Mouse (Mus musculus) spleen, embryonic (tissue): ENCODE data around the gene Clmp.

ENCODE experiments used
- CTCF ChIA-PET: fragments of 350-600 bp; sonication (Branson Sonifier 250); formaldehyde crosslinking; loops from one replicate; lab custom pipeline; 2022; lab: Charles Lee

The Clmp gene

DNA sequence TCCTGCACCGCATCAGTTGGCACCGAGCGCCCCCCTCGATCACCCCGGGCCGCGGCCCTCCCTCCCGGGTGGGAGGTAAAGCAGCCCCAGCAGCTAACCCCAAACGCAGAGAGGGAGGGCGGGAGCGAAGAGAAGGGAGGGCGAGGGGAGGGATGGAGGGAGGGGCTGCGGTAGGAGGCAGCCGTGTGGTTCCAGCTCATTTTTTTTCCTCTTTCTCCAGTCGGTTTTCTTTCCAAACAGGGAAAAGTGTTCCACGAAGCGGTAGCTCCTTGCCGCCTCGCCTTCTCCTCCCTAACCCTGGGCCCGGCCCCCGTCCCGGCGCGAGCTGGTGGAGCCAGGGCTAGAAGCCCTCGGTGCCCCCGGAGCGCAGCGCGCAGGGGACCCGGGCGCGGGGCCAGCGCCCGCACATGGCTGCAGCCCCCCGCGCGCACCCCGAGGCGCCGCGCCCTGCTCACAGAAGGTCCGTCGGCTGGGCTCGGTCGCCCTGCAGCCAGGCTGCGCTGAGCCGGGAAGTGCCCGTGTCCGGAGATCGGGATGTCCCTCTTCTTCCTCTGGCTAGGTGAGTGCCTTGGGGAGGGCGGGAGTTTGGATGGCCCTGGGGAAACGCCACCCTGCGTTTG lies at the start of gene Clmp:
Clmp (plus strand) TSS at position 162 of the 620 bp plus-strand sequence.
- CTCF ChIA-PET, result interaction anchor here (0.7 kb wide), 1 partner anchor 69 kb away, joined by 5 read pairs; no protein-coding TSS in a partner anchor

DNA sequence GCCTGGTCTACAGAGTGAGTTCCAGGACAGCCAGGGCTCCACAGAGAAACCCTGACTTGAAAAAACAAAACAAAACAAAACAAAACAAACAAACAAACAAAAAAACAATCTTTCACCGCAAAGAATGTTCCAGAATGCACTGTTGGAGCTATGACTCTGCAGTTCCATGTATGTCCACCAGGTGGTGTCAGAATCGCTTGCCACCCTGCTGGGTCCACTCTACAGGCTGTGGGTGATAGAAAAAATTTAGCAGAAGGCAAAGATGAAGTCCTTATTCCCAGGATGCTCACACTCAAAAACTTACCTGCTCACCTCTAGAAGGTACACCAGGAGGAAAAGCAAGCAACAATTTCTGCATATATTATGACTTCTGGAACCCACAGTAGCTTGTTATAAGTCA lies 49.7 kb upstream of the Clmp start:
- CTCF ChIA-PET, result interaction anchor here (0.6 to 1.9 kb wide), 6 partner anchors 15 to 121 kb away, joined by 3 to 6 read pairs (median 3); no protein-coding TSS in a partner anchor

DNA sequence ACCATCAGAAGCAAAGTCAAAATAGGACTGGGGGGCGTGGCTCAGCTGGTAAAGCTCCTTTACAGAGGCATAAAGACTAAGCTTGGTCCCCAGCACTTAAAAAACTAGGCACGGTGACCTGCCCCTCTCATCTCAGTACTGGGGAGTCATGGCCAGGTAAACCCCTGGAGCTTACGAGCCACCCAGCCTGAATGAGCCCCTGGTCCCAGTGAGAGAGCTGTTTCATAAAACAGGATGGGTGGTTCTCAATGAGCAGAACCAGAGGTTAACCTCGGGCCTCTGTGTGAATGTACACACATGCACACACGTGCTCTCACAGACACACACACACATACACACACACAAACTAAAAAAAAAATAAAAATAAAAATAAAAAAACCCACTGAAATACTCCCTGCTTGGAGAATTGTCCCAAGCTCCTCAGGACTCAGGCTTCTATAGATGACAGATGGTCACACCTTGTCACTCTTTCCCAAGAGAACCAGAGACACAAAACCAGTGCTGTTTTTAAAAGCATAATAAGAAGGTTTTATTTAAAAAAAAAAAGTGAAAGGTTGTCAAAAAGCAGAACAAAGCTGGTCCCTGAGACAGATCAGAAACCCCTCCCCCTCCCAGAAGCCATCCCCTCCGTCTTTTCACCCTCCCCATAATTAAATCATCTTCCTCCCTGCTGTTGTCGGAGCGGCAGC lies 47.9 kb upstream of the Clmp start:
- CTCF ChIA-PET, result interaction anchor here (0.7 kb wide), 2 partner anchors 112 to 120 kb away, joined by 3 to 6 read pairs; no protein-coding TSS in a partner anchor

DNA sequence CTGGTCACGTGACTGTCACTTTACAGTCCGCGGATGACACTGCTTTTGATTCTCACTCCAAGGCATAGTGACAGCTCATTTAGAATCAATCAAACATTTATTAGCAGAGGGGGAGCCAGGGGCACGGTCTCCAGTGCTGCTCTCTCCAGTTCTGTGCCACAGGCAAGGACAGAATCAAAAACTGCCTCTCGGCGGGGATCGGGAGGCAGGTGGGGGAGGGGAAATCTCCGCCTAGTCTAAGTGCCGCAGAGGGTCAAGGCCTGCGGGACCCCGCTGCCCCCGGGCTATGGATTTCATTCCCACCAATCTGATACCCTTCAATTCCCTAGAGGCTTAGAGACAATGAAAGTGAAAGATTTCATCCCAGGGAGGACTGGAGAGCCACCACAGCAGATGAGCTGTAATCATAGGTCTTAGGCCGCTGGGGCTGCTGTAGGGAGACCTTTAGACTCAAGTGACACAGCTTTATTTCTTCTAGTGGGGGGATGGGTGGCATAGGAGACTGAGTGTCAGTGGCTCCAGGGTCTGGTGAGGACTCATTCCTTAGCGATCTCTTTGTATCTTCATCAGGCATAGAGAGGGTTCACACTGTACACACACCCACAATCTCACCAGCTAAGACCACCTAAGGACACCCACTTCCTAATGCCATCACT lies 47.2 kb upstream of the Clmp start:
- CTCF ChIA-PET, result interaction anchor here (0.7 kb wide), 1 partner anchor 112 kb away, joined by 3 read pairs; no protein-coding TSS in a partner anchor

DNA sequence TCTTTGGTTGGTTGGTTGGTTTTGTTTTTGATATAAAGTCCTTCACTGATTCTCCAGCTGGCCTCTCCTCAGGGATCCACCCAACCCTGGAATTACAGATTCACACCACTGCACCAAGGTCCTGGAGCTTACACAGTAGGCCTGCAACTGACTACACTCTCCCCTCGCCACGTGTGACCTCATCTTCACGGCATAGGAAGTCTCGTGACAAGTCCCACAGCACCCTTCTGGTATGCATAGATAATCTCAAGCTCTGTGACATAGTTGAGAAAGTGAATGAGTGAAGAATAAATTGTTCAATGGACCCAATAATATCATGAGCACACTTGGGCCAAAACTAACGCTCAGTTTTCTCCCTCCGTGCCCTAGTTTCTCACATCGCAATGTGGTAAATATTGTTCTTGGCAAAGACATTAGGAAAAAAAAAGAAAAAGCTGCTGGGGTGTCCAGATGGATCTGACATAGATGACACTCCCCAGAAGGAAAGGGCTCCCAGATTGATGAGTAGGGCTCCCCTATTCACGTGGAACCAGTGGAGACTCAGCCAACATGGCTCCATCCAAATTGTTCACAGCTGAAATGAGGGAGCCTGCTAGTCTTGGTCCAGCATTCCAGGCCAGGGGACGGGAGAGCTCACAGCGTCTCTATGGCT lies 46.1 kb upstream of the Clmp start:
- CTCF ChIA-PET, result interaction anchor here (0.6 kb wide), 1 partner anchor 98 kb away, joined by 12 read pairs; no protein-coding TSS in a partner anchor

DNA sequence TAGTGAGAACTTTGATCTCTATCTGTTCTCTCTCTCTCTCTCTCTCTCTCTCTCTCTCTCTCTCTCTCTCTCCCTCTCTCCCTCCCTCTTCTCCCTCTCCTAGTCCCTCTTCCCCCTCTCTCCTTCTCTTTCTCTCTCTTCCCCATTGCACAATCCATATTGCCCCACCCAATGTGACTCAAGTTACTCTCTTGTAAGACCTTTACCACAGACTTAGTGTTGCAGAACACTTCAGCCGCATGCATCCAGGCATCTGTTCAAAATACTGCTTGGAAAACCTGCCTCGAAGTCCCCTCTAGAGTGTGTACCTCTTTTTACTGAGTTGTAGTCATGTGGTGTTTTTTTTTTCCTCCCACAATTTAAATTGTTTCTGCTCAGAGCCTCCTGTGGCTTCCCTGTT lies 44.4 kb upstream of the Clmp start:
- CTCF ChIA-PET, result no interaction called here

DNA sequence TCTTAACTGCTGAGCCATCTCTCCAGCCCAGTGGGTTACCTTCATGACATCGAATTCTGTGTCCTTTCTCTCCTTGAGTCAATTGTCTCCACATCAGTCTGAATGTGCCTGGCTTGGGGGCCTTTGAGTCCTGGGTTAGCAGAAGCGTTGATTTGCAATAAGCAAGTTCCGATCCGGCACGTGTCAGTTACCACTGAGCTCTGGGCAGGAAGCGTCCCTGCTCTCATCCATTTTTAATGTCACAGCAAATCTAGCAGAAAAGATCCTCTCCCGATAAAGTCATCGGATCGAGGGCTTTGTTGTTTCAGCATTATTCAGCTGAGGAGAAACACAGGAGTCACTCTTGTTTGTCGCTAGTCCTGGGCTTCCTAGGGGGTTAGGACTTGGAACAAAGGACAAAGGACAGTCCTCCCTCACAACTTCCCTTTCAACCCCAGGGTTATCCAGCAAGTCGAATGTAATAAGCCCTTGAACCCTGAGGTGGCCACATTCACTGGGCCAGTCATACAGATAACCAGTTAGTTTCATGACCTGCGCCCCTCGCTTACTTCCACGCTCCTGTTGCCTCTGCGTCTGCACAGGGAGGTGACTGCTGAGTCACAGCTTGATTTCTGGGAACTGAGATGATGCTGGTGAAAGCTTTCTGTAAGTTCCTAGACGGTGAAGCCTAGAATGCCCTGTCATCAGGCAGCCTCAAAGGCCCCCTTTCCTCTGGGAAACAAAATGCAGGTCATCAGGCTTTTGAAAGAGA lies 43.1 kb upstream of the Clmp start:
- CTCF ChIA-PET, result no interaction called here

DNA sequence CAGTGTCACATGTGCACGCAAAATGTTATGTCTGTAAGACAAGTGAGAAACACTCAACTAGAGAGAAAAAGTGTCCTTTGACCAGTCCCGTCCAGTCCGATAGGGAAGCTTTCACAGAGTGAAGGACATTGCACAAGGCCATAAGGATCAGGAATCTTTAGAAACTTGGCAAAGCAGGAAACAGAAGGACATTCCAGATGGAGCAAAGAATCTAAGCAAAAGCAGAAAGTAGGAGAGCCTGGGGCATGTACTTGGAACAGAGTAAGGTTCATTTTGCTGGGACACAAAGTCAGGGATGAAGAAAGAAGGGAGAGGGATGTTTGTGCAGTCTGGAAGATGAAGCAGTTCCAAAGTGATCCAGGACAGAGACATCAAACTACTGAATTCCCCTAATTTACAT lies 36.3 kb upstream of the Clmp start:
- CTCF ChIA-PET, result no interaction called here

DNA sequence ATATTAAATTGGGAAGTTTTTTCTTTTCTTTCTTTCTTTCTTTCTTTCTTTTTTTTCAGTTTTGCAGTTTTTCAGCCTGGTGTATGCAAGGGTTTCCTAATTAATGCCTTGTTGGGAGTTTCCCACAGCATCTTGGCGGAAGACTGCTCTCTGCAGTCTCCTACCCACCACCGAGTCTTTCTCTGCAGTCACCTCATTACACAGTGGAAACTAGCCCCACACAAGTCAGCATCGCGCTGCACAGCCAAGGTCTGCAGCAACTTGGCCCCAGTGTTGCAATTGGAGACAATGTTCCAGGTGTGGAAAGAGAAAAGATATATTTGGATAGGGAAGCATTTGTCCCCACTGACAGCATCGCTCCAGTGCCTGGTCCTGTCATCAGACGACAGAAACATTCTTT lies 35.8 kb upstream of the Clmp start:
- CTCF ChIA-PET, result no interaction called here

DNA sequence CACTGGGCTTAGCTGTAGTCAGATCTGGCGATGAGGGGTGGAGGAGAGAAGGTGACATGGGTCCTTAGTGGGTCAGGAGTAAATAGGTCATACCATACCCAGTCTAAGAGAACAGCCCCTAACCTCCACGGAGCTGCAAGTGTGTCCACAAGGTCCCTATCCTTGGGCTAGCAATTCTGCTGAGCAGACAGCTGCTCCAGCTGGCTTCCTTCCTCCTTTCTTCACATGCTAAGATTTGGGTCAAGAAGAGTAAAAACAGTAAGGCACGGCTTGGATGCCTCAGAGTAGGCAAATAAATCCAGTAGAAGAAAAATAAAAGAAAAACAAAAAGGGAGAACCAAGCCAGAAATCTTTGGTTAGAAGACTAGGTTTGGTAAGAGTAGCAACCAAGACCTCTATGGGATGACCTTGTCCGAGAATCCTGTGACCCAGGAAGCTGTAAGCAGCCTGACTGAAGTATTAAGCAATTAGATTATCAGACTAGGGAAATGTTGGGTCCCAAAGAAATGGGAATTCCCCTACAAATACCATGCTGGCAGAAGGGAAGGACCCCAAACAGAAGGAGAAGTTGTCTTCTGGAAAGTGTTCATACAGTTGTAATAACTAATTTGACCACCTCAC lies 34.4 kb upstream of the Clmp start:
- CTCF ChIA-PET, result no interaction called here

DNA sequence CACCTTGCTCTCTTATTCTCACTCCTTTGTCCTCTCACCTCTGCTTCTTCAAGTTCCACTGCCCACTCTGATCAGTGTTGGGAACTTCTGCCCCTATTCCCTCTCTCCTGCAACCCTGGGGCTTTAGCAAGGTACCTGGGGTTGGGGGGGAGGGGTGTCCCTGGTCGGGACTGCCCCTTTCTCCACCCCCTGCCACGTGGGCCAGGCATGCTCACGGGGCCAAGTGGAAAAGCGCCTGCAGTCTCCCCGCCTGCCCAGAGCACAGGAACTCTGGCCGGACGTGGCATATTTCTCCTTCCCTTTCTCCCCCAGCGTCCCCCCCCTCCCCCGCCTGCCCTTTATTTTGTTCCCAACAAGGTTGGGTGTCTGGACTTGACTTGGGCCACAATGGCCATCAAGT lies 33.0 kb upstream of the Clmp start:
- CTCF ChIA-PET, result no interaction called here

DNA sequence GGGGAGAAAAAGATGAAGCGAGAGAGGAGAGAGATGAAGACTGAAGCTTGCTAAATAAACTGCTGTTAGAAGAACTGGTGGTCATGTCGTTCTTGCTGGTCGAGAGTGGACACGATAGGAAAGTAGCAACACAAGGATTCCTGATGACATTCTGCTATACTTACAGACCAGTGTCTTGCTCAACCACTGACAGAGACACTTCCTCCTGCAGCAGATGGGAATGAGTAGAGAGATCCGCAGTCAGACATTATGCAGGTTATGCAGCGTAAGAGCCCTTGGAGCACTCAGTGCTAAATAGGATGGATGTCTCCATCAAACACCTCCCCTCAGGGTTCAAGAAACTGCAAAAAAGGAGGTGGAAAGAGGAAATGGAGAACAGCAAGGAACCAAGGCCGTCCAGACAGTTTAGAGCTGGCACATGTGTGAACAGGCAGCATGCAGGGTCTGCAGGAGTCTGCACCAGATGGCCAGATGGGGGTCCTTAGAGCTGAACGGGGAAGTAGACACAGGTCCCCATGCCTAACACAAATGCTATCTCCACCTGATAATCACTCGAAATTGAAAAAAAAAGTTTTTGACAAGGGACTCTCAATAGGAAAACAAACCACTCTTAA lies 19.5 kb upstream of the Clmp start:
- CTCF ChIA-PET, result interaction anchor here (0.5 kb wide), 1 partner anchor 30 kb away, joined by 3 read pairs; no protein-coding TSS in a partner anchor

DNA sequence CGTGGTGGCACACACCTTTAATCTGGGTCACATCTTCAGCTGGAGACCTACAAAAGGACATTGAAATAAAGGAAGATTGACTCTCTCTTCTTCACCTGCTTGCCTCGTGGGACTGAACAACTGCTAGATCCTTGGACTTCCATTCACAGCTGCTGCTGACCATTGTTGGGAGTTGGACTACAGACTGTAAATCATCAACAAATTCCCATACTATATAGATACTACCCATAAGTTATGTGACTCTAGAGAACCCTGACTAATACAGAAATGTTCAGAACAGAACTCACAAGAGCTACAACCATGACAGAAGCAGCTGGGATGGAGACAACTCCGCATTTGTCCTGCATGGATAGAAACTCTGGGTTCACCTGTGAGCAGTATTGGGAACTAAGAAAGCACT lies 15.4 kb upstream of the Clmp start, which contains the start of gene Gm21915:
Gm21915 (plus strand) TSS at position 301 of the 400 bp plus-strand sequence.
- CTCF ChIA-PET, result interaction anchor here (0.7 kb wide), 1 partner anchor 74 kb away, joined by 8 read pairs; no protein-coding TSS in a partner anchor

DNA sequence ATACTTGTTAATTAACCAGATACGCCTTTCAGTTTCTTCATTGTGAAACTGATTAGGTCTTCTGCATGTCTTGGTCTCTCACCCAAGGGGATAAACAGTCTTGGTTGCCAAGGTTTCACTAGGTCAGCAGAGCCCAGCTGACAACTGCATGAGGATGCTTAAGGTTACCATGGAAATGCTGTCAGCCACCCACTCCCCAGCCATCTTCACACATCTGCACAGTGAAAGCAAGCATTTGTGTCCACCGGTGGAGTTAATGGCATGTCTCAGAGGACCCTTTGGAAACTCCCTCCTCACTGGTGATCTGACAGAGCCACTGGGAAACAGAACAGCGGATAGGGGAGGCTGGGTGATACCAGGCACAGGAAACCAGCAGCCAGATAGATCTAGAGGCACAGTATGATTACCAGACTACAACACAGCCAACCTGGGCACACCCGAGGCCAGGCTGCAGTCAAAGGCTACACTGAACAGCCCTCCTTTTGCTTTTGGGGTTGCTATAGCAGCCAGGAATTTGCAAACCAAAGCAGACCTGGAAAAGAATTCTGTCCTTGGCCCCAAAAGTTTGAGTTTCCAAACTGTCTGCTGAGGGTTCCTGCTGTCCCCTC lies 14.3 kb upstream of the Clmp start:
- CTCF ChIA-PET, result interaction anchor here (0.7 kb wide), 1 partner anchor 75 kb away, joined by 8 read pairs; no protein-coding TSS in a partner anchor

DNA sequence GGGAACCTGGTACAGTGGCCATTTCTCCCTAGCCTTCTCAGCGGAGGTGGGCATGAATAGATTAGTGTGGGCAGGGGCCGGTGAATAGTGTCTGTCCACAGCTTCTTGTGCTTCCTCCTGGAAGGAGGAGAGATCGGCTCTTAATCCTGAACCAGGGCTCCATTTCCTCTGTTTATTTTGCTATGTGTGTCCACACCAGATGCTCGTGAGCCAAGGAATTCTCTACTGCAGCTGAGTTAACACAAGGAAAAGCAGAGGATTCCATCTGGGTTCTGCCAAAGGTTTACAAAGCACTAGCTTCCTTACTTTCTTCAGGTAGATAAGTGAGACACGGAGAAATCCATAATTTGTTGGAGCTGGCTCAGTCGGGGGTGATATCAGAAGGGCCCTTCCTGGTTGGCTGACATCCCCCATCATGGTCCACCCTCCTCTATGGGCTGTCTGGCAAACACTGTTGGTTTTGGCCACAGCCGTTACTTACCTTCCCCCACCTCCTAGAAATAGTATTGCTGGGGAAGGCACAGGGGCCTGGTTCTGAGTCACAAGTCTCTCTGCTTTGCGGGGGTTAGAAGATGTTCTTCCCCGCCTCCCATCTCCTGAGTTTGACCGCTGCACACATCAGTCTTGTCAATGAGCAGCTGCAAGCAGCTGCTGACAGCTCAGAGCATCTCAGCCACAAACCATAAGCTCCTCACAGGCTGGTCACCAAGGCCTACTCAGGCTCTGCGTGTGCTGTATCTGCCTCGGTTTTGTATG lies 10.4 kb upstream of the Clmp start:
- CTCF ChIA-PET, result no interaction called here

DNA sequence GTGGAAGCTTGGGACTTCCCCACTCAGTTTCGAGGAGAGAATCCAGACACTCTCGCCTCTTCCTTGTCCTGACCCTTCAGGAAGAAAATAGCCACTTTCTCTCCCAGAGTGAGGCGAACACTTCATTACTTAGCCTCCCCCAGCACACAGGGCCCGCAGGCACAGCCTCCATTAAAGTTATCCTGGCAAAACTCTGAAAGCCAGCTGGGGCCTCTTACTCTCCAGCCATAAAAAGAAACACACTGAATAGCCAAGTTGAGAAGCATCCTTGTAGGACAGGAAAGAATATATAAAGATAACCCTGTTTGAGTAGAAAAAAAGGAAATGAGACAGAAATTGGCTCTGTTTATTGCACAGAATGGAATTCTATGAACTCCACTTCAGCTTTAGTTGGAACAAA lies 7.1 kb upstream of the Clmp start:
- CTCF ChIA-PET, result interaction anchor here (0.6 kb wide), 1 partner anchor 21 kb away, joined by 4 read pairs; no protein-coding TSS in a partner anchor

DNA sequence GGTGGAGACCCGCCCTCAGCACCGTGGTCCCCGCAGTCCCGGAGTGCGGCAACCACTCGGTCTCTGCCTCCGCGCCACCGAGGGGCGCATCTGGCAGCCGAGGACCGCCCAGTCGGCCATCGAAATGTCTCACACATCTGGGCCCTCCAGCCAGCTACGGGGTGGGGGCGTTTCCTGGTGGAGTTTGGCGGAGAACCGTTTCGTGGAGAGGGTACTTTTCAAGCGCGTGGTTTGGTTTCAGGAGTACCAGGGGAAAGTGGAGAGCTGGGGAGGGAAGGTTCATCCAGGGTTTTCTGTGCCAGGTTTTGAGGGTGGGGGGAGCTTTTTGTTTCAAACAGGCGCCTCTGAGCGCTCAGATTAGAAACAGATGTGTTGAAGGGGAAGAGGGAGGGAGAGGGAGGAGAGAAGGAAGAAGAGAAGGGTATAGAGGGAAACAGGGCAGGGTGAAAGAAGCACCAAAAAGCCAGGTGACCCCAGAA lies 698 bp downstream of the Clmp start:
- CTCF ChIA-PET, result interaction anchor here (0.7 kb wide), 1 partner anchor 69 kb away, joined by 5 read pairs; no protein-coding TSS in a partner anchor

DNA sequence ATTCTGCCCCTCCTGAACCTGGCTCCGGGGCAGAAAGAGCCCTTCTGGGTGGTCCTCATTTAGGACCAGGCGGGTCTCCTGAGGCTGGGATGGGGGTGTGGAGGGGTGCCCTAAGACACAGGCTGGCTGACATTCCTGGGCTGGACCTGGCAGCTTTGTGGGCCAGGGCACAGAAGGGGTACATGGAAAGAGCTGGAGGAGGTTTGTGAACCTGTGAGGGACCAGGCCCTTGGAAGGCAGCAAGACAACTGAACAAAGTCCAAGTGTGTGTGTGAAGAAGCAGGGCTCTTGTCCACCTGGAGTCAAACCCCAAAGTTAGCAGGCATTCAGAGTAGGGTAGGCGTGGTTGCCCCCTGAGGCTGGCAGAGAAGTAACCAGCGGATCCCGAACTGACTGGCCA lies 1.3 kb downstream of the Clmp start:
- CTCF ChIA-PET, result no interaction called here

DNA sequence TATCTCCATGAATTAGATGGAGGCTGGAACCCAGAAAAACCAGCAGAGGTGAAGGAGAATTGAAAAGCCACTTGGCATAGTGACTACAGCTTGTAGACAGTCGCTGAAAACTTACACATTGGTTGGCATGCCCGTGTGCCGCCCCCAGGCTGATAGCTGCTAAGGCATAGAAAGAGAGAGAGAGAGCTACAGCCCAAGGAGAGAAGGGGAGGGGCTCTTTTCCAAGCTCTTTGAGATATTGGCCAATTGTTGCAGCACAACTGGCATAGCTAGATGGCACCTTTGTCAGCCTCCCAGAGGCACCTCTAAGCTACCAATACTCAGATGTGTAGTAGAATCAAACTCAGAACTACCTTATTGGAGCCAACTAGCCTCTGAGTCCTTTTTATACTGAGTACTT lies 1.8 kb downstream of the Clmp start:
- CTCF ChIA-PET, result no interaction called here
